Mouse (Mus musculus): ENCODE measurements at regions not wholly inside any gene's neighbourhood (a gene's known extent, or its start where the extent isn't known, plus 50 kb on each side); places are given as distances from the start of the nearest gene placed in this dataset.

- TF ChIP-seq POLR2A (IDR thresholded peaks at IDR 0.05; ENCODE audit: extremely low read depth, insufficient read depth, low read length) (no peak), CTCF (IDR thresholded peaks at IDR 0.05; ENCODE audit: extremely low read depth, insufficient read depth, low read length) (no peak)
These were observed 159.8 kb downstream of the Cct6b start for GRCm38 (mm10) chr11:82604251-82604835.

Data from cortical plate, adult 2 months (tissue).